Mouse (Mus musculus): ENCODE data around the gene Tmed1. TPM values are rescaled to one million over a fixed set of nuclear protein-coding genes. Genes with fewer than 3 reads are reported as not detected.
"Not testable (repeated sequence)": the region's sequence is repeated elsewhere in the genome, so short reads cannot be mapped to it uniquely, and the experiment has no call there.

The Tmed1 gene
- total and polyA plus RNA-seq, 2 experiments = 19.2 to 26.5 TPM

GRCm38 (mm10) chr9:21497050-21497542 lies 13.0 kb downstream of the Tmed1 start:
- H3K36me3 ChIP-seq (ENCODE audit: control insufficient read depth, insufficient read depth, low read length) = peaks cover 7% of the 10 kb centered on the region
- no peak for DNase-seq (ENCODE audit: extremely low read depth, low read depth, low spot score)
- H3K4me1 ChIP-seq (ENCODE audit: control insufficient read depth, insufficient read depth, low read length) = no peaks in the 10 kb centered on the region
- H3K9ac ChIP-seq (ENCODE audit: low read depth, low read length) = no peak overlapping the region
- H3K27ac ChIP-seq (replicated peaks; ENCODE audit: insufficient read depth, low read depth, low read length) = no peak overlapping the region
- no peaks in the 10 kb centered on the region for H3K79me2 ChIP-seq (ENCODE audit: control insufficient read depth, insufficient read depth, low read length)
- no peak overlapping the region for H3K4me3 ChIP-seq (ENCODE audit: insufficient read depth, low read depth, low read length)
- TF ChIP-seq POLR2A (IDR thresholded peaks at IDR 0.05; ENCODE audit: extremely low read depth, insufficient read depth, low read length) = no peak
- no peak for TF ChIP-seq CTCF (IDR thresholded peaks at IDR 0.05; ENCODE audit: low read depth, low read length)
- WGBS = 97% methylated on average over 16 of the region's 16 CpGs
- H3K27me3 ChIP-seq (ENCODE audit: control insufficient read depth, insufficient read depth, low read length) = no peaks in the 10 kb centered on the region

- 87% methylated on average over 19 of the region's 19 CpGs for WGBS
- no peaks in the 10 kb centered on the region for H3K4me1 ChIP-seq (ENCODE audit: control insufficient read depth, insufficient read depth, low read length)
- H3K27me3 ChIP-seq (ENCODE audit: control insufficient read depth, insufficient read depth, low read length) = no peaks in the 10 kb centered on the region
- no peaks in the 10 kb centered on the region for H3K79me2 ChIP-seq (ENCODE audit: control insufficient read depth, insufficient read depth, low read length)
- no peak for DNase-seq (ENCODE audit: extremely low read depth, low read depth, low spot score)
- no peak overlapping the region for H3K9ac ChIP-seq (ENCODE audit: low read depth, low read length)
- TF ChIP-seq CTCF (IDR thresholded peaks at IDR 0.05; ENCODE audit: low read depth, low read length) = no peak
- TF ChIP-seq POLR2A (IDR thresholded peaks at IDR 0.05; ENCODE audit: extremely low read depth, insufficient read depth, low read length) = no peak
- no peak overlapping the region for H3K4me3 ChIP-seq (ENCODE audit: insufficient read depth, low read depth, low read length)
- H3K36me3 ChIP-seq (ENCODE audit: control insufficient read depth, insufficient read depth, low read length) = peaks cover 7% of the 10 kb centered on the region
- no peak overlapping the region for H3K27ac ChIP-seq (replicated peaks; ENCODE audit: insufficient read depth, low read depth, low read length)
These were observed 13.6 kb downstream of the Tmed1 start for GRCm38 (mm10) chr9:21496308-21497049.

- Histone ChIP-seq H3K27ac (replicated peaks; ENCODE audit: insufficient read depth, low read depth, low read length) (no peak overlapping the region), H3K4me3 (ENCODE audit: insufficient read depth, low read depth, low read length) (no peak overlapping the region), H3K79me2 (ENCODE audit: control insufficient read depth, insufficient read depth, low read length) (no peaks in the 10 kb centered on the region), H3K4me1 (ENCODE audit: control insufficient read depth, insufficient read depth, low read length) (no peaks in the 10 kb centered on the region), H3K9ac (ENCODE audit: low read depth, low read length) (no peak overlapping the region), H3K27me3 (ENCODE audit: control insufficient read depth, insufficient read depth, low read length) (no peaks in the 10 kb centered on the region), H3K36me3 (ENCODE audit: control insufficient read depth, insufficient read depth, low read length) (peaks cover 5% of the 10 kb centered on the region)
- TF ChIP-seq POLR2A (IDR thresholded peaks at IDR 0.05; ENCODE audit: extremely low read depth, insufficient read depth, low read length) (no peak), CTCF (IDR thresholded peaks at IDR 0.05; ENCODE audit: low read depth, low read length) (no peak)
- no peak for DNase-seq (ENCODE audit: extremely low read depth, low read depth, low spot score)
- 92% methylated on average over 9 of the region's 9 CpGs for WGBS
These were observed 15.3 kb downstream of the Tmed1 start for GRCm38 (mm10) chr9:21494726-21495125.

GRCm38 (mm10) chr9:21493907-21494306 lies 16.1 kb downstream of the Tmed1 start:
- Histone ChIP-seq H3K27ac (replicated peaks; ENCODE audit: insufficient read depth, low read depth, low read length) (no peak overlapping the region), H3K4me1 (ENCODE audit: control insufficient read depth, insufficient read depth, low read length) (no peaks in the 10 kb centered on the region), H3K27me3 (ENCODE audit: control insufficient read depth, insufficient read depth, low read length) (no peaks in the 10 kb centered on the region), H3K4me3 (ENCODE audit: insufficient read depth, low read depth, low read length) (no peak overlapping the region), H3K36me3 (ENCODE audit: control insufficient read depth, insufficient read depth, low read length) (no peaks in the 10 kb centered on the region; the same call in 1 of the 2 replicates), H3K9ac (ENCODE audit: low read depth, low read length) (no peak overlapping the region), H3K79me2 (ENCODE audit: control insufficient read depth, insufficient read depth, low read length) (no peaks in the 10 kb centered on the region)
- WGBS = 84% methylated on average over 2 of the region's 2 CpGs
- TF ChIP-seq CTCF (IDR thresholded peaks at IDR 0.05; ENCODE audit: low read depth, low read length) = no peak
- no peak for DNase-seq (ENCODE audit: extremely low read depth, low read depth, low spot score)

GRCm38 (mm10) chr9:21490696-21491095 lies 19.4 kb downstream of the Tmed1 start:
- Histone ChIP-seq H3K27me3 (ENCODE audit: control insufficient read depth, insufficient read depth, low read length) (no peaks in the 10 kb centered on the region), H3K27ac (replicated peaks; ENCODE audit: insufficient read depth, low read depth, low read length) (no peak overlapping the region), H3K4me3 (ENCODE audit: insufficient read depth, low read depth, low read length) (no peak overlapping the region), H3K79me2 (ENCODE audit: control insufficient read depth, insufficient read depth, low read length) (no peaks in the 10 kb centered on the region), H3K36me3 (ENCODE audit: control insufficient read depth, insufficient read depth, low read length) (peaks cover 1% of the 10 kb centered on the region; the same call in 1 of the 2 replicates), H3K9ac (ENCODE audit: low read depth, low read length) (no peak overlapping the region), H3K4me1 (ENCODE audit: control insufficient read depth, insufficient read depth, low read length) (no peaks in the 10 kb centered on the region)
- 94% methylated on average over 9 of the region's 9 CpGs for WGBS
- no peak for DNase-seq (ENCODE audit: extremely low read depth, low read depth, low spot score)
- TF ChIP-seq POLR2A (IDR thresholded peaks at IDR 0.05; ENCODE audit: extremely low read depth, insufficient read depth, low read length) = no peak
- no peak for TF ChIP-seq CTCF (IDR thresholded peaks at IDR 0.05; ENCODE audit: low read depth, low read length)

- H3K36me3 ChIP-seq (ENCODE audit: control insufficient read depth, insufficient read depth, low read length) = peaks cover 16% of the 10 kb centered on the region
- H3K27ac ChIP-seq (replicated peaks; ENCODE audit: insufficient read depth, low read depth, low read length); DNase-seq (ENCODE audit: extremely low read depth, low read depth, low spot score); H3K27me3 ChIP-seq (ENCODE audit: control insufficient read depth, insufficient read depth, low read length); H3K9ac ChIP-seq (ENCODE audit: low read depth, low read length); H3K4me3 ChIP-seq (ENCODE audit: insufficient read depth, low read depth, low read length); H3K79me2 ChIP-seq (ENCODE audit: control insufficient read depth, insufficient read depth, low read length); H3K4me1 ChIP-seq (ENCODE audit: control insufficient read depth, insufficient read depth, low read length): not testable (repeated sequence)
- 100% methylated on average over 1 of the region's 2 CpGs for WGBS
These were observed 21.8 kb downstream of the Tmed1 start for GRCm38 (mm10) chr9:21488246-21488645.

Data from liver, adult 2 months (tissue).